Mouse (Mus musculus): Measurements from ENCODE around the gene Olfr329-ps. TPM values are rescaled to one million over a fixed set of nuclear protein-coding genes. Genes with fewer than 3 reads are reported as not detected.

Olfr329-ps gene
- not detected for polyA plus RNA-seq (2014; fragmentation: Illumina TruSeq; extraction: RNeasy Lipid Tissue Mini Kit (QIAGEN cat#74804); ENCODE audit: low replicate concordance)

DNA sequence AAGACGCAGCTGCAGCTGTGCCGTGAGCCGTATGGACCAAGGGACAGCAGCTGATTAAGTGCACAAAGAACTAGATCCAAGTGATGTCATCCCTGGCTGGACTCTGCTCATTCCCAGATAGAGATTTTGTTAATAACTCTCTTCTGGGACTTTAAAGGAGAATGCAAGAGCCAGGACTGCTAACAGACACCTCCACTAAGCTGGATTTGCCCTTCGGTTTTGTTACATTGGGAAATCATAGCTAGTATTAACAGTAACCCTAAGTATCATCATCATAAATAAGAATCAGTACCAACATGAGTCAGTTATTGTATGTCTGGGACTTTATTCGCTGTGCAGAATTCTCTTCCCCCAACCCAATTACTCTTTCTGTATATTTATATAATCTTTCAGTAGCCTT, at the start of gene Olfr329-ps:
Gene Olfr329-ps (minus strand): TSS at position 101 of the 400 bp plus-strand sequence.

DNA sequence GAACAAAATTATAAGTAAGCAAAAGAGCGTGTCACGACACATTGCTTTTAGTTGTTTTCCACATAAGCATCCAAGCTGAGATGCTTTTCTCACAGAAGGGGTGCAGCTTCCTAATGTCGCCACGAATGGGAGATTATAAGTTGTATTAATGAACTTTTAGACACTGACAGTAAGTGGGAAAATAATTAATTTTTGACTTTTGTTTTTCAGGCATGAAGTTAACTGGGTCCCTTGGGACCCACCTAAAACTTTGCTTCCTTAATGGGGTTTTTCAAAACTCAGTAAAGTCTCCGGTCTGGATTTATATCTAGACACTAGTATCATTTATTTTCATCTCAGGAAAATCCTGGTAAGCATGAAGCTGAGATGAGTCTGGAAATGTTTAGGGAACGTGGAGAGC, 48.6 kb upstream of the Olfr329-ps start, which contains the start of gene Olfr324:
Gene Olfr324 (plus strand): TSS at position 301 of the 400 bp plus-strand sequence.

DNA sequence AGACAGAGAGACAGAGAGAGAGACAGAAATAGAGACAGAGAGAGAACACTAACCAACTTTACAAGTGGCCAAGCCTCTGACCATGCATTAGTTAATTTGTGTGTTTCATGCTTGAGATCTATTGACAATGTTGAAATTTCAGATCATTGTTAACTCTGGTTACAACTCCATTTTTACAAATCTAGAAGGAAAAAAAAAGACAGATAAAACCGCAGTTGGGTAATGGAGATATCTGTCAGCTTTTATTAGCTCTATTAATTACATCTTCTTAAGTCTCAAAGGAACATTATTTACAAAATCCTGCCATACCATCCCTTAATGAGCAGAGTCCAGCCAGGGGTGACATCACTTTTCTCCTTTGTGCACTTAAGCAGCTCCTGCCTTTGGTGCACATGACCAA, 31.2 kb upstream of the Olfr329-ps start, which contains the start of gene Olfr325:
Gene Olfr325 (plus strand): TSS at position 301 of the 400 bp plus-strand sequence.

DNA sequence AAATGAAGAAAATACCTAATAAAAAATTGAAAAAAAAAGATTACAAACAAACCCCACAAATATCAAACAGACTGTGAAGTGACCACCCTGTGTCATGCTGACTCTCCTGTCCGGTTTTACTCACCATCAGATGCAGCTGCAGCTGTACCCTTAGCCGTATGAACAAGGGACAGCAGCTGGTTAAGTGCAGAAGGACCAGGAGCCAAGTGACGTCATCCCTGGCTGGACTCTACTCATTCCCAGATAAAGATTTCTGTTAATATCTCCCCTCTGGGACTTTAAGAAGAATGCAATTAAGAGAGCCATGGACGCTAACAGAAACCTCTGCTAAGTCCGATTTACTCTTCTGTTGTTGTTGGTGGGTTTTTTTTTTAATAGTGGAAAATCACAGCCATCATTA, 24.2 kb upstream of the Olfr329-ps start, which contains the start of gene Olfr224:
Gene Olfr224 (minus strand): TSS at position 149 of the 400 bp plus-strand sequence.

DNA sequence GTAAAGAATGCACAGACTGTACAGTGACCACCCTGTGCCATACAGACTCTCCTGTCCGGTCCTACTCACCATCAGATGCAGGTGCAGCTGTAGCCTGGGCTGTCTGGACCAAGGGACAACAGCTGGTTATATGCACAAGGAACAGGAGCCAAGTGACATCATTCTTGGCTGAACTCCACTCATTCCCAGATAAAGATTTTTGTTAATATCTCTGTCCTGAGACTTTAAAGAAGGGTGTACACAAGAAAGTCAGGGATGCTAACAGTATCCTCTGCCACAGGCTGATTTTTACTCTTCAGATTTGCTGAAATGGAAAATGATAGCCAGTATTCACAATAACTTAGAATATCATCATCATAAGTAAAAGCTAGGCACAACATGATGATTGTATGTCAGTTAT, 9.3 kb upstream of the Olfr329-ps start, which contains the start of gene Olfr328:
Gene Olfr328 (minus strand): TSS at position 101 of the 400 bp plus-strand sequence.

DNA sequence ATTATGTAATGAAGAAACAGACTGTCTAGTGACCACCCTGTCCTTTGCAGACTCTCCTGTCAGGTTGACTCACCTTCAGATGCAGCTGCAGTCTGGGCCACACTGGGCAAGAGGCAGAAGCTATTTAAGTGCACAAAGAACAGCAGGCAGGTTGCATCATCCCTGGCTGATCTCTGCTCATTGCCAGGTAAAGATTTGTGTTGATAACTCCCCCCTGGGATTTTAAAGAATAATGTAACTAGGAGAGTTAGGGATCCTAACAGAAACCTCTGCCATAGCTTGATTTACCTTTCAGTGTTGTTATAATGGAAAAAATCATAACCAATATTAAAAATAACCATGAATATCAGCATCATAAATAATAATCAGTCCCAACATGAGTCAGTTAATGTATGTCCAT, 11.5 kb downstream of the Olfr329-ps start, which contains the start of gene Olfr330:
Gene Olfr330 (minus strand): TSS at position 101 of the 400 bp plus-strand sequence.

DNA sequence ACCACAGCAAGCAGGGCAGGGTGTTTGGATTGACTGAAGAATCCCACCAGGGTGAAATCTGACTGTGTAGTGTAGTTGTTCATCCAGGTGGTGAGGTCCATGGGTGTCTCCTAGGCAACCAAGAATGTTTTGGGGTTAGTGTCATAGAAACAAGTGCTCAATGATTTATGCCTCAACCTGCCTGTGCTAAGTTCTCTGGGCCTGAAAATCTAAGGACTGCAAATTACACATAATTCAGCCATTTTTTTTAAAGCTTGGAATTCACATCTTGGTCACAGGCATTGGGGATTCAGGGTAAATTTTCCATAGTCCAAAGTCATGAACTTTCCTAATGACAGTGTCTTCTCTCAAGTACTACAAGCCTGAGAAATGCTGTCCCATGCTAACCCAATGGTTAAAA, 43.8 kb downstream of the Olfr329-ps start, which contains the start of gene Olfr331:
Gene Olfr331 (minus strand): TSS at position 101 of the 400 bp plus-strand sequence.

DNA sequence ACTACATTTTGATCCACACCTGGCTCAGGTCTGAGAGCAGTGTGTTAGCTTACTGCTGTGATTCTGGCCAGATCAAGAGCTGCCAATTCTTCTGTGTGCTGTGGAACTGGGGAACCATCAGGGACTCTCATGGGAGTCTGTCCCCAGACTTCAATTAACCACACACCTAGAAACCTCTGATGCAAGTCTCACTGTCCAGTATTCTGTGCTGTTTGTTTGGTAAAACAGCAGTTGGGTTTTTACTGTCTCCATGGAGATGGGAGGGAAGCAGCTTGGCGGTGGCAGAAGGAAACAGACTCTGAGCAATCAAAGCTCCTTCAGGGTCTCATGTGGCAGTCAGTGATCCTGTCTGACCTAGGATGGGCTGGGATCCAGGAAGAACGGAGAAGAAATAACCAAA, 53.8 kb downstream of the Olfr329-ps start, which contains the start of gene Olfr332:
Gene Olfr332 (minus strand): TSS at position 101 of the 400 bp plus-strand sequence.

Other genes with a start within 250 kb of the Olfr329-ps start
- 0.59 TPM for gene Zfp692, start 239.4 kb downstream of the Olfr329-ps start, polyA plus RNA-seq (2014; fragmentation: Illumina TruSeq; extraction: RNeasy Lipid Tissue Mini Kit (QIAGEN cat#74804); ENCODE audit: low replicate concordance)
- gene Zfp672, start 216.1 kb downstream of the Olfr329-ps start, polyA plus RNA-seq (2014; fragmentation: Illumina TruSeq; extraction: RNeasy Lipid Tissue Mini Kit (QIAGEN cat#74804); ENCODE audit: low replicate concordance): 52.8 TPM
- 0.63 TPM for gene Sh3bp5l, start 215.7 kb downstream of the Olfr329-ps start, polyA plus RNA-seq (2014; fragmentation: Illumina TruSeq; extraction: RNeasy Lipid Tissue Mini Kit (QIAGEN cat#74804); ENCODE audit: low replicate concordance)
- 654 TPM for gene Lypd8, start 167.4 kb downstream of the Olfr329-ps start, polyA plus RNA-seq (2014; fragmentation: Illumina TruSeq; extraction: RNeasy Lipid Tissue Mini Kit (QIAGEN cat#74804); ENCODE audit: low replicate concordance)
- 0.52 TPM for gene 1810065E05Rik, start 125.3 kb downstream of the Olfr329-ps start, polyA plus RNA-seq (2014; fragmentation: Illumina TruSeq; extraction: RNeasy Lipid Tissue Mini Kit (QIAGEN cat#74804); ENCODE audit: low replicate concordance)
- not detected for gene Gm12253, start 113.9 kb downstream of the Olfr329-ps start, polyA plus RNA-seq (2014; fragmentation: Illumina TruSeq; extraction: RNeasy Lipid Tissue Mini Kit (QIAGEN cat#74804); ENCODE audit: low replicate concordance)
- not detected for gene Lypd9, start 93.5 kb downstream of the Olfr329-ps start, polyA plus RNA-seq (2014; fragmentation: Illumina TruSeq; extraction: RNeasy Lipid Tissue Mini Kit (QIAGEN cat#74804); ENCODE audit: low replicate concordance)
- gene Olfr30, start 84.2 kb downstream of the Olfr329-ps start, polyA plus RNA-seq (2014; fragmentation: Illumina TruSeq; extraction: RNeasy Lipid Tissue Mini Kit (QIAGEN cat#74804); ENCODE audit: low replicate concordance): not detected
- gene Olfr332, start 53.9 kb downstream of the Olfr329-ps start, polyA plus RNA-seq (2014; fragmentation: Illumina TruSeq; extraction: RNeasy Lipid Tissue Mini Kit (QIAGEN cat#74804); ENCODE audit: low replicate concordance): not detected
- gene Olfr331, start 43.9 kb downstream of the Olfr329-ps start, polyA plus RNA-seq (2014; fragmentation: Illumina TruSeq; extraction: RNeasy Lipid Tissue Mini Kit (QIAGEN cat#74804); ENCODE audit: low replicate concordance): not detected
- not detected for gene Olfr330, start 11.6 kb downstream of the Olfr329-ps start, polyA plus RNA-seq (2014; fragmentation: Illumina TruSeq; extraction: RNeasy Lipid Tissue Mini Kit (QIAGEN cat#74804); ENCODE audit: low replicate concordance)
- gene Olfr328, start 9.2 kb upstream of the Olfr329-ps start, polyA plus RNA-seq (2014; fragmentation: Illumina TruSeq; extraction: RNeasy Lipid Tissue Mini Kit (QIAGEN cat#74804); ENCODE audit: low replicate concordance): not detected
- gene Olfr224, start 24.1 kb upstream of the Olfr329-ps start, polyA plus RNA-seq (2014; fragmentation: Illumina TruSeq; extraction: RNeasy Lipid Tissue Mini Kit (QIAGEN cat#74804); ENCODE audit: low replicate concordance): not detected
- gene Olfr325, start 31.3 kb upstream of the Olfr329-ps start, polyA plus RNA-seq (2014; fragmentation: Illumina TruSeq; extraction: RNeasy Lipid Tissue Mini Kit (QIAGEN cat#74804); ENCODE audit: low replicate concordance): not detected
- not detected for gene Olfr324, start 48.7 kb upstream of the Olfr329-ps start, polyA plus RNA-seq (2014; fragmentation: Illumina TruSeq; extraction: RNeasy Lipid Tissue Mini Kit (QIAGEN cat#74804); ENCODE audit: low replicate concordance)
- gene 2210407C18Rik, start 69.7 kb upstream of the Olfr329-ps start, polyA plus RNA-seq (2014; fragmentation: Illumina TruSeq; extraction: RNeasy Lipid Tissue Mini Kit (QIAGEN cat#74804); ENCODE audit: low replicate concordance): 1,849 TPM
- gene Olfr323, start 84.1 kb upstream of the Olfr329-ps start, polyA plus RNA-seq (2014; fragmentation: Illumina TruSeq; extraction: RNeasy Lipid Tissue Mini Kit (QIAGEN cat#74804); ENCODE audit: low replicate concordance): not detected
- gene Trim58, start 94.0 kb upstream of the Olfr329-ps start, polyA plus RNA-seq (2014; fragmentation: Illumina TruSeq; extraction: RNeasy Lipid Tissue Mini Kit (QIAGEN cat#74804); ENCODE audit: low replicate concordance): not detected
- not detected for gene Olfr322, start 112.4 kb upstream of the Olfr329-ps start, polyA plus RNA-seq (2014; fragmentation: Illumina TruSeq; extraction: RNeasy Lipid Tissue Mini Kit (QIAGEN cat#74804); ENCODE audit: low replicate concordance)
- not detected for gene Olfr320, start 134.7 kb upstream of the Olfr329-ps start, polyA plus RNA-seq (2014; fragmentation: Illumina TruSeq; extraction: RNeasy Lipid Tissue Mini Kit (QIAGEN cat#74804); ENCODE audit: low replicate concordance)
- gene Olfr319, start 152.7 kb upstream of the Olfr329-ps start, polyA plus RNA-seq (2014; fragmentation: Illumina TruSeq; extraction: RNeasy Lipid Tissue Mini Kit (QIAGEN cat#74804); ENCODE audit: low replicate concordance): not detected
- gene Olfr318, start 177.6 kb upstream of the Olfr329-ps start, polyA plus RNA-seq (2014; fragmentation: Illumina TruSeq; extraction: RNeasy Lipid Tissue Mini Kit (QIAGEN cat#74804); ENCODE audit: low replicate concordance): not detected
- gene Olfr317, start 192.8 kb upstream of the Olfr329-ps start, polyA plus RNA-seq (2014; fragmentation: Illumina TruSeq; extraction: RNeasy Lipid Tissue Mini Kit (QIAGEN cat#74804); ENCODE audit: low replicate concordance): not detected
- not detected for gene Olfr316, start 206.3 kb upstream of the Olfr329-ps start, polyA plus RNA-seq (2014; fragmentation: Illumina TruSeq; extraction: RNeasy Lipid Tissue Mini Kit (QIAGEN cat#74804); ENCODE audit: low replicate concordance)
- not detected for gene Olfr315, start 226.8 kb upstream of the Olfr329-ps start, polyA plus RNA-seq (2014; fragmentation: Illumina TruSeq; extraction: RNeasy Lipid Tissue Mini Kit (QIAGEN cat#74804); ENCODE audit: low replicate concordance)
- not detected for gene Olfr314, start 236.5 kb upstream of the Olfr329-ps start, polyA plus RNA-seq (2014; fragmentation: Illumina TruSeq; extraction: RNeasy Lipid Tissue Mini Kit (QIAGEN cat#74804); ENCODE audit: low replicate concordance)